Mouse (Mus musculus) left cerebral cortex, postnatal 25 days (tissue): ENCODE measurements around the gene Ldlrad3. TPM values are rescaled to one million over a fixed set of nuclear protein-coding genes. Genes with fewer than 3 reads are reported as not detected.

ENCODE experiments used
- DNase-seq, 2 experiments: peaks; one replicate each; pipeline ENCODE4 v3.0.0; 2022; ENCODE audit warnings: low spot score in 2 of 2, mixed read lengths in 1 of 2
- intact Hi-C: fragments of 180-260 bp; cut with DNase I; formaldehyde crosslinking; loops from one replicate; pipeline ENCODE4 v1.15.1; 2025
- total RNA-seq, 2 experiments: library from RNA; stranded (reverse); gene quantifications; 2 replicates each; pipeline ENCODE4 v1.2.3; 2021

Ldlrad3 gene
- total RNA-seq, 2 experiments from 2014 or later, result 8.1 to 8.6 TPM

- intact Hi-C loops, result no loop called here
- DNase-seq, result no peak
Observed at GRCm38 (mm10) chr2:101961391-101961790, 224.8 kb downstream of the Ldlrad3 start.

GRCm38 (mm10) chr2:101960658-101961057 is 225.5 kb downstream of the Ldlrad3 start:
- peak; percentile 40 to 70 for DNase-seq
- intact Hi-C loops, result no loop called here

- intact Hi-C loops, result no loop called here
- no peak for DNase-seq
Observed at GRCm38 (mm10) chr2:101956125-101956524, 230.1 kb downstream of the Ldlrad3 start.

DNA sequence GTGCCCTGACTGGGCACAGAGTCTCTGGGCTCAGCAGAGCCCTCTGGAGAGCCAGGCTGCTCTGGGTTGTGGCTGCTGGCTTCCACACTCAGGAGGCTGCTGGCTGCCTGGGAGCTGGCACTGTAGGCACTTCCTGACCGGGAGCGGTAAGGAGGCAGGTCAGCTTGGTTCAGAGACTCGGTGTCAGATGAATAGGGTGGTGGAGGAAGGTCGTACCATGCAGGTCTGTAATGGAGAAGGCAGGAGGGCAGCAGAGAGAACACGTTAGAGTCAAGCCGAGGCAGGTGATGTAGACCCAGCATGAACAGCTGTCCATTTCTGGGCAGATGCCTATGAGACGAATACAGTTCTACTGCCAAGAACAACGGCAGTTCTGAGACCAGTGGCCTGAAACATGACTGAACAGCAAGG is 233.2 kb downstream of the Ldlrad3 start:
- intact Hi-C loops, result no loop called here
- DNase-seq, result no peak

- intact Hi-C loops, result no loop called here
- peak in 1 of 2 experiments; percentile 30 for DNase-seq
Observed at GRCm38 (mm10) chr2:101950716-101951520, 235.3 kb downstream of the Ldlrad3 start.

DNA sequence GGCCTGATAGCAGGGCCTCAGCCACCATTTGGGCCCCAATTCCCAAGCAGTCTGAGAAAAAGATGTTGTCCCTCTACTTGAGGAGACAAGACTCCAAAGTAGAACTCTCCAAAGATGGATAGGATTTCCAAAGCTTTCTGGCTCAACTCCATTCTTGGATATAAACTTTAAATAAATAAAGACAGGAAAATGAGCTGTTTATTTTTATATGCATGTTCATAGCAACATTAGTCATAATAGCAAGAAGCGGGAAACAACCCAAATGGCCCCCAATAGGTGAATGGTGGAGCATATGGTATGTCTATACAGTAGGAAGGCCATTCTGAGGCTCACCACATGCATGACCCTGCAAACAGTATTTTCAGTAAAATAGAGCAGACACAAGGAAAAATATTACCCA is 251.2 kb downstream of the Ldlrad3 start:
- DNase-seq, result no peak
- intact Hi-C loops, result no loop called here

DNA sequence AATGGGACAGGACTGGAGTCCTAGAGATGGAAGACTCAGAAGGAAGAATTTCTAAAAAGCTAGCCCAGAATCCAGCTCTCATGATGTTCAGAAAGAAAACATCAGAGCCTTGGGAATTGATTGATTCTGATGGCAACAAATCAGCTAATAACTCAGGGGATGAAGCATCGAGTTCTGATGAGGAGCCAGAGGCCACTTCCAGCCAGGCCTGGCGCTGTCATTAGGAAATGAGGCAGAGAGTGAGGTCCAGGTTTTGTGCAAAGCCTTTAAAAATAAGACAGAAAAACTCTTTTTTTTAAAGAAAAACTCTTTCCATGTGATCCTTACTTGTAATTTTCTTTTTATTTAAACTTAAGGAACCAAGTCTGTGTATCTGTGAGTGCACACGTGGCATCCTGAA is 252.9 kb downstream of the Ldlrad3 start:
- no peak for DNase-seq
- intact Hi-C loops, result no loop called here

DNA sequence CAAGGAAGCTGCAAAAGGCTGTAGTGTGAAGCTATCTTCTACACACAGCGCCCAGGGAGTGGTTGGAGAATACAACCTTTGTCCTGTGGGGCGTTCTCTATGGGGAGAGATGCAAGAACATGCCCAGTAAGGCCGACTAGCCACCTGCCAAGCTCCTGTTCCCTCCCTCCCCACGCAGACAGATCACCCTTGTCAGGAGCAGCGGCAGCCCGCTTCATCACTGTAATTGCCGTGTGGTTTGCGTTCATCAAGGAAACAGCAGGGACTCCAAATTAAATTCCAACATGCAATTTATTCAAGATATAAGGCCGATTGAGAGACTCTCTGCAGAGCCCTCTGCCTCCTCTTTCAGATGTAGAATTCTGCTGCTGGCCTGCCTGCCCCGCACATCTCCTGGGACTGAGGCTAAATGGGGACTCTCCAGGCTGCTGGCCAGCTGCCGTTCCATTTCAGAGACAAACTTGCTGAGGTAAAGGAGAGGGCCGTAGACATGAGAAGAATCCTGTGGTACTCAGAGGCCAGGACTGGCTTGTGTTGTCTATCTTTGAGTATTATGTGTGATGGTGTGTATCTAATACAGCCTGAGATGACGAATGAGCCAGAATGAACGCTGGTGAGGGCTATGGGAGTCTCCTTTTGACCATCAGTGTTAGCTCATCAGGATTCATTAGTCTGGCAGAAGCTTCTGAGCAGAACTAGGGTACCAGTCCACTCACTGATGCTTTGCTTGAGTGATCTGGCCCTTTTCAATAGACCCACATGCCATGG is 253.8 kb downstream of the Ldlrad3 start:
- no peak for DNase-seq
- intact Hi-C loops, result no loop called here

- DNase-seq, result no peak
- intact Hi-C loops, result no loop called here
Observed at GRCm38 (mm10) chr2:101925591-101926188, 260.5 kb downstream of the Ldlrad3 start.

GRCm38 (mm10) chr2:101925183-101925582 is 261.0 kb downstream of the Ldlrad3 start:
- no peak for DNase-seq
- intact Hi-C loops, result no loop called here

DNA sequence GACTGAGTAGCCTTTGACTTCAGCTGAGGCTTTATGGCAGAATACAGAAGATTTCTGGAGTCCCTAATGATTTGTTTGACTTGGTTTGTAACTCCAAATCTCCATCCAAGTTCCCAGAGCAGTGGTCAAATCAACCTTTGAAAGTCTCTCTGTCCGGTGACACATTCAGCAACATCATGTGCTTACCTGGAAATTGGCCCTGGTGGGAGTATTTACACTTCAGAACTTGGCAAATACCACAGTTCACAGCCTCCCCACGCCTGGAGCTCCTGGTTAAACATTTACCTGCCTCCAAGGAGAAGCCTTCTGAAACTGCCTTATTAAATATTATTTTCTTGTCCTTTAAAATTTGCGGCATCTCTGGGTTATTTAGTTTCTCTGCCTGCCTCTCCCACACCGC is 263.0 kb downstream of the Ldlrad3 start:
- intact Hi-C loops, result no loop called here
- DNase-seq, result no peak

GRCm38 (mm10) chr2:101922302-101922701 is 263.9 kb downstream of the Ldlrad3 start:
- no peak for DNase-seq
- intact Hi-C loops, result no loop called here

DNA sequence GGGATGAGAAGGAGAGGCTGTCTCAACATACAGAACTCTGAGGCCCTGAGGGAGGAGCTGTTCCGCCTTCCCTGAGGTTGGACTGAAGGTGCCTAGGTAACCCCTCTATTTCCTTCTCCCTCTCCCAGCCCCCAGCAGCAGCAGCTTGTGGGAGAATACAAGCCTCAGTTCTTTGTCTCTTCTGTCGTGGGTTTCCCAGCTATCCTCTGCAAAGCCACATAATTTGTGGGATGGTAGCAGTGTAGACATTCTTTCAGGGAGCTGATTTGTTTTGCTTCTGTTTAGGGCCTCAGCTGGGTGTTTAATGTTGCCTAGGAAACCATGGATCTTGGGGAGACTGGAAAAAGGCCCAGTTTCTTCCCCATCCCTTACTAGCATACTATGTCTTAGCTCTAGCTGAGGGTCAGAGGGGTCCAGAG is 266.0 kb downstream of the Ldlrad3 start:
- intact Hi-C loops, result no loop called here
- DNase-seq, result peak in 1 of 2 experiments; percentile 12

DNA sequence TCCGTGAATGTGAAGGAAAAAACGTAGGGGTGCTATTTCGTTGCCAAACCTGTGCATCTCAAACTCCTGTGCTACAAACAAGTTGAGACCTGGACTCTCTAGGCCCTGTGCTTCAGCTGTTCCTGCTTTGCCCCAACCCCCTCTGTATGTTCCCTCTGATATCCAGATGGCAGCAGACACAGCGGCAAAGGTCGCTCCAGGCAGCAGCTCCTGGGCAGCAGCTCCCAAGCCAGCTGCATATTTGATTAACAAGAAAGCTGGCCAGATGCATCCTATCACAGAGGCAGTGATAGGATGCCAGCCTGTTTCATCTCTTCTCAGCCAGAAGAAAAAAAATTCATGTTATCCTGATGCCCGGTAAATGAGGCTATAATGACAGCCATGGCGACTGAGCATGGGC is 267.7 kb downstream of the Ldlrad3 start:
- DNase-seq, result no peak
- intact Hi-C loops, result no loop called here

GRCm38 (mm10) chr2:101909326-101910080 is 276.7 kb downstream of the Ldlrad3 start:
- intact Hi-C loops, result loop anchor here (5.0 to 10.0 kb wide), 8 partner anchors 93 to 748 kb away; partner anchors contain the start of gene Slc1a2

GRCm38 (mm10) chr2:101908773-101909172 is 277.4 kb downstream of the Ldlrad3 start:
- intact Hi-C loops, result loop anchor here (5.0 to 10.0 kb wide), 8 partner anchors 94 to 749 kb away; partner anchors contain the start of gene Slc1a2
- peak; percentile 25 to 80 for DNase-seq

More at GRCm38 (mm10) chr2:101909326-101910080, 276.7 kb downstream of the Ldlrad3 start:
- DNase-seq, result no peak

DNA sequence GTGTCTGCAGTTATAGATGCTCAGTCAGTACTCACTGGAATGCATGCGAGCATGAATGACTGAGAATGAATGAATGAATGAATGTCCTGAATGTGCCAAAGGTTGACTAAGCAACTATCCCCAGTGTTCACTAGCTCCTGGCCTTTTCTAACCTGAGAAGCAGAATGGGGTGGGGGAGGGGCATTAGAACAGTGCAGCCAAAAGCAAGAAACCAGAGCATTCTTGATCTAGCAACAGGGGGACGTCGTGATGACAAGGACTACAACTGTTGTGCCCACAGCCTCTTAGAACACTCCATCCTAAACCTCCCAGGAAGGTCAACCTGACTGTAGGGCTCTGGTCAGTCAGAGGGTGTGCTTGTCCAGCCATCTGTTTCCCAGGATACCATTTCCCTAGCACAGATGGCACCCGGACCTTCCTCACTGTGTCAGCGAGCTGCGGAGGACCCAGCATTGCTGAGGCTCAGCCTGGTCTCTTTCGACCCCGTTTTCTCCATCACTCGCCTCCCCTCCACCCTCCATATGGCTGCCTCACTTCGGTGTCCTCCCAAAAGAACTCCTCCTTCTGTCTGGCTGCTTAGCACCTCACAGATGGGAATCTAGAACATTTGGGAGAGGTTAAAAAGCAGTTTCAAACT is 278.7 kb downstream of the Ldlrad3 start:
- intact Hi-C loops, result loop anchor here (1.0 to 10.0 kb wide), 10 partner anchors 95 to 750 kb away; partner anchors contain the start of genes Fjx1 and Slc1a2
- peak; percentile 38 to 73 for DNase-seq

- no peak for DNase-seq
- intact Hi-C loops, result loop anchor here (2.0 to 10.0 kb wide), 9 partner anchors 96 to 751 kb away; partner anchors contain the start of genes Fjx1 and Slc1a2
Observed at GRCm38 (mm10) chr2:101906379-101906690, 279.9 kb downstream of the Ldlrad3 start.
